Mouse (Mus musculus) embryonic fibroblast, embryonic 13.5 days (primary cell): Measurements from ENCODE around the gene Ppard.

ENCODE experiments used
- CTCF ChIP-seq: IDR thresholded peaks from 2 replicates; pipeline ENCODE4 v1.5.1; 2011; ENCODE audit warnings: mild to moderate bottlenecking, control low read depth, low read length, moderate library complexity, borderline replicate concordance; ENCODE audit not compliant: insufficient read depth
- POLR2A ChIP-seq: IDR thresholded peaks from 2 replicates; pipeline ENCODE4 v1.6.1; 2011; ENCODE audit warnings: low read depth, mild to moderate bottlenecking, control low read depth, low read length, moderate library complexity

GRCm38 (mm10) chr17:28300850-28301249 lies 68.3 kb downstream of the Ppard start:
- TF ChIP-seq CTCF (no peak), POLR2A (no peak)
